Mouse (Mus musculus): ENCODE results near the gene Naa38. TPM values are rescaled to one million over a fixed set of nuclear protein-coding genes. Genes with fewer than 3 reads are reported as not detected.
A peak's percentile ranks its signal among the peaks of the same experiment; 100 is the strongest.

Naa38 gene
- 100 to 1,000 TPM; 100 to 116 TPM for total RNA-seq (2021)

DNA sequence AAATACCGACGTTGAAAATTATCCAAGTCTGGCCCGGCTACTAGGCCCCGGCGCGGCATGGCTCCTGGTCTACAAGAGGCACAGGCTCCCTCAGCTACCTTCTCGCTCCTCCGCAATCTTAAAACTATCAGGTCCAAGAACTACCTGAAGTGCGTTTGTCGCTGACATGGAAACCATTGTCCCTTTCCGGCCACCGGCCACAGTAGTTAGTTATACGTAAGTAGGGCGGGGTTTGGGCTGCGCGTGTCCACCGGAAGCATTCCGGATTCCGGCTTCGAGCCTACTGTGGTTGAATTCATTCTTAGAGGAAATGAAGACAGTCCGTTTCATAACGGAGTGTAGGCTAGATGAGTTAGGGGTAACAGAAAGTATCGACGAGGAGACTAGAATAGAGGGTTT, at the start of gene Naa38, which contains the start of gene Cyb5d1:
Gene Naa38 (plus strand): TSS at position 253 of the 399 bp plus-strand sequence.
Gene Cyb5d1 (minus strand): TSS at position 397 of the 399 bp plus-strand sequence.
- peak; percentile 73 to 74 for DNase-seq (ENCODE audit: extremely low spot score in 1 of 2, low spot score in 1 of 2)

DNA sequence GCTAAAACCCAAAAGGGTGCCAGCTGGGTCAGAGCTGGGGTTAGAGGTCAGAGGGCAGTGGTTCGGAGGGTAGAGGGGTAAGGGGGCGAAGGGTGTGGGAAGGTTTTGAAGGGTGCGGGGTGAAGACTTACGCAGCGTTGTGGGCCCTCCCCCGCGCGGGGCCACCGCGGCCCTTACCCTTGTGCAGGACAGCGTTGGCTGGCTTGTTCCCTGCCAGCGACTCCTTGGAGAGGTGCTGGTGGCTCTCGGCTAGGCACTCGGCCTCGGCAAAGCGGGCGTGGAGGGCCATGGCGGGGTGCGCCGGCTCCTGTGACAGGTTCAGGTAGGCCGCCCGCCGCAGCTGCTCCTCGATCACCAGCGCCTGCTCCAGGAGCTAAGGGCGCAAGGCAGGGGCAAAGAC, 48.8 kb upstream of the Naa38 start:
- no peak for DNase-seq (ENCODE audit: extremely low spot score in 1 of 2, low spot score in 1 of 2)

DNA sequence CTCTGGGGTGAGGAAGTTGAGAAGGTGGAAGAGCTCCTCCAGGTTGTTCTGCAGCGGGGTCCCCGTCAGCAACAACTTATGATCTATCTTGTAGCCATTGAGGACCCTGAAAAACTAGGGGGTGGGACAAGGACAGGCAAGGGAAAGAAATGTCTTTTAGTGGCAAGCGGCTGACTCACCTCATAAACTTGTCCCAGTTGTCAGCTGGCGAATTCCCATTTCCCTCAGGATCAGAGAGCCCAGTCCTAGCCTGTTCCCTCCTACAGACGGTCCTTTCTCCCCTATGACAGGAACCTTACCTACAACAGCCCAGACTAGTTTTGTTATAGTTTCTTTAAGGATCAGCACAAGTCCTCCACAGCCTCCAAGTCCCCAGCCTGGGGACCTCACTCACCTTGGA, 38.7 kb upstream of the Naa38 start:
- DNase-seq (ENCODE audit: extremely low spot score in 1 of 2, low spot score in 1 of 2) = no peak

DNA sequence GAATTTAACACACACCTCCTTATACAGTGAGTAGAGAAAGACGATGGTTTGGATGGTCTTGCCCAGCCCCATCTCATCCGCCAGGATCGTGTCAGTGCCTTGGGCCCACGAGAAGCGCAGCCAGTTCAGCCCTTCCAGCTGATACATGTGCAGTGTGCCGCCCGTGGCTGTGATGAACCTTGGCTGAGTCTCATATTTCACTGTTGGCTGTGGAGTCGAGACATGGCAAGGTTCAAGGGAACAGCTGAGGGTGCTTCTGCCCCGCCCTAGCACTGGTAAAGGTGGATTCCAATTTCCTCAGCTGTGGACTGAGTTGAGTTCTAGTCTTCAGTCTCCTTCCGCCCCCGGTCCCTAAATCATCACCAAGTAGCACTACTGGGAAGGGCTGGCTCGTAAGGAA, 37.6 kb upstream of the Naa38 start:
- DNase-seq (ENCODE audit: extremely low spot score in 1 of 2, low spot score in 1 of 2) = no peak

DNA sequence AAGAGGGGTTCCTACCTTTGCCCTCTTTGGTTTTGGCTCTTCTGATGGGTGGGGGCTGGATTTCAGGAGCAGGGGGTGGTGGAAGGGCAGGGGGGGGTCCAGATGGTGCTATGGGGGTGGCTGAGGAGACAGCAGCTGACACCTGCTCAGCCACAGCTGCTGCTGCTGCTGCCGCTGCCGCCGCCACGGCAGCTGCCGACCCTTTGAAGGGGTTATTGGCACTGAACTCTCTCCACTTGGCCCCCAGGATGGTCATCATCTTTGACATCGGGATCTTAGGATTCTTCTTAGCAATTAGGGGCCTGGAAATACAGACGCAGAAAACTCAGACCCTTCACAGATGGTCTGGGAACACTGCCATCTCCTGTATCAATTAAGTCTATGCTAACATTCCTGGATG, 33.3 kb upstream of the Naa38 start:
- DNase-seq (ENCODE audit: extremely low spot score in 1 of 2, low spot score in 1 of 2) = no peak

DNA sequence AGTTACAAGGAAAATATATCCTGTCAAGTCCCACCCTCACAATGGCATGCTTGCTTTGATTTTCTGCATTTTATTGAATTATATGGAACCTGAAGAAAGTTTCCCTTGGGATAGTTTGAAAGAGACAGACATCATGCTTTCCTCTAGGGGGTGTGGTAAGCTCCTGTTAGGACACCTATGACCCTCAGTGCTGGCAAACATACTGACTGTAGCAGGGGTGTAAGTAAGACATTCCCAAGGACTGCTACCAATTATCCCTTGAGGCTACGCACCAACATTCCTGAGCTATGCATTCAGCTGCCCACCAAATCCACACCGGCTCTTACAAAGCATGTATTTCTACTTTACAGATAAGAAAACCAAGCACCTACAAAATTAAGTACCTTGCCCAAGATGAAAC, 32.8 kb upstream of the Naa38 start:
- DNase-seq (ENCODE audit: extremely low spot score in 1 of 2, low spot score in 1 of 2) = no peak

DNA sequence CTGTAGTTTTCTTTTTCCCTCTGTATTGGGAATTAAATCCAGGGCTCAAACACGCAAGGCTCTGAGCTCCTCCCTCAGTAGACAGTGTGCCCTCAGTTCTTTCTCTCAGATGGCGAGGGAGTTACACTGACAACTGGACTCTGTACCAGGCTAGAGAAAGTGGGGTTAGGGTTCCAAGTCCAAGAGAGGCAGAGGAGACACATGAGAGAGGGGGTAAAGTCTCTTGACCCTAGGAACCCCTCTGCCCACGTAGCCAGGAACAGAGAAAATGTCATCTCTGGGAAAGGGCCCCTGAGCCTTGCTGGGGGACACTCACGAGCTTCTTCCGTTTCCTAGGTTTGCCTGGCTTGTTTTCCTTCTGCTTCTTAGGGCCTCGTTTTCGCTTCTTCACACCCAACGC, 30.9 kb upstream of the Naa38 start:
- DNase-seq (ENCODE audit: extremely low spot score in 1 of 2, low spot score in 1 of 2) = no peak

DNA sequence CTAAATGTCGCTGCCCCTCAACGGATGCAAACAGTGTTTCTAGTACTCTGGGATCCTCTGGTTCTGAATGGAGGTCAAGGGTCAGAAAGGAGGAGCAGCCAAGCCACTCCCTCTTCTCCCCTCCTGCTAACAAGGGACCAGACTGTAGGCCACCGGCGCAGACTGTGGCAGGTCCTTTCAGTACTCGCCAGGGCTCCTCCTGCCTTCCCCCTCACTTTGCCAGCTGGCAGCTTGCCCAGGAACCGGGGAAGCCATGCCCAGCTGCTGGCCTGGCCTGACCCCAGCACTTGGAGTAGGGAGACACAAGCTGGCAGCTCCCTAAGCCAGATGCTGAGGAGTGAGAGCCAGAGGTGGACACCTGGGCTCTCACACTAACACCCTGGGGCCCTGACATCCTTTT, 30.4 kb upstream of the Naa38 start:
- DNase-seq (ENCODE audit: extremely low spot score in 1 of 2, low spot score in 1 of 2) = peak; percentile 78 to 89

DNA sequence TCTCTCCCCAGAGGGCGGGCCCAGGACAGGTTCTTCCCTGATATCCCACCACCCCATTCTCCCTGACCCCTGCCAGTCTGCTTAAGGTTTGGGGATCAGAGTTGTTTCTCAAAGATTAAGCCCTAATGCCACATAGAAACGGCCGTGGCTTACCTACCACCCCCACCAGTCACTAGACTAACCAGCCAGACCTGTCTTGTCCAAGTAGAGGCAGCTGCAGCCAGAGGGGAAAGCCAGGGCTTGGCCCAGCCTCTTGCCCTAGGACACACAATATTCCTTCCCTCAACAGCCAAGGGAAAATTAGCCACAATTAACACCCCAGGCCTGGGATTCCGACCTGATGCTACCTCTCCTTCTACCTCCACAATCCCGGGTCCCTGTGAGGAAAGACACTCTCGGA, 29.6 kb upstream of the Naa38 start:
- no peak for DNase-seq (ENCODE audit: extremely low spot score in 1 of 2, low spot score in 1 of 2)

DNA sequence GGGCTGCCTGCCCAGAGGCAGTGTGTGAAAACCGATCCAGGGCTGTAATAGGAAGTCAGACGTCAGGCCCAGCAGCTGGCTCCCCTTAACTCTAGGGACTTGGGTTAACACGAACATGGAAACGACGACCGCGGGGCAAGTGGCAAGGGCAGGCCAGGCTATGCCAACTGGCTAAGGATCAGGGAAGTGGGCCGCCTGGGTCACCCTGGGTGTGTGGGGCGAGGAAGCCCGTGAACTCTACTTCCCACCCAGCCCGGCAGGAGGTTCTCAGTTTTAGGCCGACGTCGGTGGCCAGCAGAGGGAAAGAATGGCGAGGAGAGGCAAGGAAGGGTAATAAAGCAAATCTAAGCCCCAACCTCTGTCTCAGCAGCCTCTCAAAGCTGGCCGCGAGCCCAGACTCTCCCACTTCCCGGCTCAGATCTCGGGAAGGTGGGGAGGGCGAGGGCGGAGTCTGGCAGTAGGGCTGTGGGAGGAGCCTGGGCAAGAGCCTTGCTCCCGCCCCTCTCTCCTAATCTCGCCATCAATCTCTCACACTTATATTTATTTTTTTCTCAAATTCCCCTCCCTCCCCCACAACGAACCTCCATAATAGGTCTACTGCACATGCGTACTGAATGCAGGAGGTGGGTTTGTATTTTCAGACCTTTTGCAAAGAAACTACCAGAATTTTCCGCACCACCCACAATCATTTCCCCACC, 29.0 kb upstream of the Naa38 start:
- peak; percentile 86 to 93 for DNase-seq (ENCODE audit: extremely low spot score in 1 of 2, low spot score in 1 of 2)

DNA sequence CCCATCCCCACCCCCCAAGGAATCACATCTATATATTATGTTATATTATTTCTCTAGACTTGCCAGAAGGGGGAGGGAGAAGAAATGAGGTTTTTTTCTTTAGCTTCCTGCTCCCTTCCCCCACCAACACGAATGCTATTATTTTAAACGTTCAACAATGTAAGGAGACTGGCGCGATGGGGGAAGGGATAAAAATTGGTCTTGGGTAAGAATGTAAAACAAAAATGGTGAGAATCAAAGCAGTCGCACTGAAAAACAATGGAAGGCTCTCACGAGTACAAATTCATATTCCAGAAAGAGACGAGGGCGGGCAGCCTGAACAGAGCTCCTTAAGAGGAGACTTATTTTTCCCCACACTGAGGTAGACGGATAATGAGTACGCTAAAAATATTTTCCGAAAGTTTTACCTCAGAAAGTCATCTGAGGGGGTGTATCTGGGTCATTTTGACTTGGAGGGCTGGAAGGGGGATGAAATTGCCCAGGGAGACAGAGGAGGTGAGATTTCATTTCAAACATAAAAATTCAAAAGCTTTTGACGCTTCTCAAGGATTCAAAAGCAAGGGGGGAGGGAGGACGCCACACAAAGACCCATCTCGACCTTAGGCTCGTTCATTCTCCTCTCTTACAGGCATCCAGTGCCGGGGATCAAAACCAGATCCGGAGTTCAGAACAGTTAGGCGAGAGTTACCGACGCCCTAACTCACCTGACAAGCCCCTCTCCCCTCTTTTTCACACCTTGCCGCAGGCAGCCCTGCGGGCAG, 28.3 kb upstream of the Naa38 start:
- peak in 1 of 2 experiments; percentile 22 for DNase-seq (ENCODE audit: extremely low spot score in 1 of 2, low spot score in 1 of 2)

DNA sequence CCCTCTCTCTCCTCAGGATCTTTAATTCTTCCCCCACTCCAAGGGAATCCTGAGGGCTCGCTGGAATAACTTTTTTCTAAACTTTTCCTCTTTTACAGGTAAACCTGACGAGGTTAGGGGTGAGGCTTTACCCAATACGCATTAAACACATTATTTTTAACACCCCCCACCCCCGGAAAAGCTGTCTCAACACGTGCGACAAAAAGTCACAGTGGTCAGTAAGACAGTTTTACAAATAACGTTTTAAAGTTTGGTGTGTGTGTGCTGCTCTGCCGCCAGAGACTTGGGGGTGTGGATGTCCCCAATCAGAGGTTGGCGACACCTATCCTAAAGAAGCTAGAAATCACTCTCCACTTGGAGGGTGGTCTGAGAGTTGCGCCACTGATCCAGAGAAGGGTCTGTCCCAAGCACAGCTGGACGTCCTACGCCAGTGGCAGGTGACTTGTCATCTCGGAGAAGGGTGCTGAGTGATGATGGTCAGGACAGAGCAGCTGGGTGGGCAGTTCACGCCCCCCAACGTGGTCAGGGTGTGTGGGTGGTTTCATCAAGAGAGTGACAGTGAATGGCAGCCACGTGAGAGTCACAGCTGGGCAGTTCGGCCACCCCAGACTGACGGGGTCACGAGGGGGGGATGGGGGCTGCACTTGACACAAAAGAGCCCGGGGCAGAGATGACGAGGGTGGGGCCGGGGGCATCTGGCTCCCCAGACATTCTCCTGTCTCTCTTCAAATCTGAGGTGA, 27.5 kb upstream of the Naa38 start:
- DNase-seq (ENCODE audit: extremely low spot score in 1 of 2, low spot score in 1 of 2) = no peak

DNA sequence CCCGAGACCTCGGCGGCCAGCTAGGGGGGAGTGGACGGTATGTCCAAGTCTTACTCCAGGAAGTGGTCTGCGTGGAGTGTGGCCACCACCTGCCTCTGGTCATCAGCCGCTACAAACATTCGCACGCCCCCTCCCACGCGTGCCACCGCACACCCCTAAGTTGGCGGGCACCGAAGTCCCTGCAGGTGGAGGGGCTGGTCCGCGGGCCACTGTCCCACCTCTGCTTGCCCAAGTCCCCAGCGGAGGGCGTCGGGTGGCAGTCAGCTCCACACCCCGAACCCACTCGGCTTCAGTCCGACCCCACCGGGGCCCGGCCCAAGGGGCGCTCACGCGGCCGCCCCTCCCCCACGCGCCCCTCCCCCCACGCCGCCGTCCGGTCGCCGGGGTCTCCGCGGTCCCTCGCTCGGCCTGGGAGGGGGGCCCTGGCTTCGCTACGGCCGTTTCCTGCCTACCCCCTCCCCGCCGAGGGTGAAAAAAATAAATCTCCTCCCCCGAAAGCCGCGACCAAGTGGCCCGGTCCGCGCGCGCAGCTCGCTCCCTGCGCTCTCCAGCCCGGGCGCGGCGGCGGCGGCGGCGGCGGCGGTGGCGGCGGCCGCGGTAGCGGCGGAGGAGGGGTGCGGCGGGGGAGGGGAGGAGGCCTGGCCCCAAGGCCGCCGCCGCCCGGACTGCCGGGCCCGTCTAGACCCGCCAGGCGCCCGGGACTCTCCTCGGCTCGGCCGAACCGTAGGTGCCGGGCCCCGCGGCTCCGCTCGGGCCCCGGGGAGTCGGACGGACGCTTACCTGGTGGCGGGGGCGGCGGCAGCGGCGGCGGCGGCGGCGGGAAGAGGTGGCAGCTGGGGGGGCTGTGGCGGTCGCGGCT, 26.7 kb upstream of the Naa38 start:
- DNase-seq (ENCODE audit: extremely low spot score in 1 of 2, low spot score in 1 of 2) = peak in 1 of 2 experiments; percentile 39

DNA sequence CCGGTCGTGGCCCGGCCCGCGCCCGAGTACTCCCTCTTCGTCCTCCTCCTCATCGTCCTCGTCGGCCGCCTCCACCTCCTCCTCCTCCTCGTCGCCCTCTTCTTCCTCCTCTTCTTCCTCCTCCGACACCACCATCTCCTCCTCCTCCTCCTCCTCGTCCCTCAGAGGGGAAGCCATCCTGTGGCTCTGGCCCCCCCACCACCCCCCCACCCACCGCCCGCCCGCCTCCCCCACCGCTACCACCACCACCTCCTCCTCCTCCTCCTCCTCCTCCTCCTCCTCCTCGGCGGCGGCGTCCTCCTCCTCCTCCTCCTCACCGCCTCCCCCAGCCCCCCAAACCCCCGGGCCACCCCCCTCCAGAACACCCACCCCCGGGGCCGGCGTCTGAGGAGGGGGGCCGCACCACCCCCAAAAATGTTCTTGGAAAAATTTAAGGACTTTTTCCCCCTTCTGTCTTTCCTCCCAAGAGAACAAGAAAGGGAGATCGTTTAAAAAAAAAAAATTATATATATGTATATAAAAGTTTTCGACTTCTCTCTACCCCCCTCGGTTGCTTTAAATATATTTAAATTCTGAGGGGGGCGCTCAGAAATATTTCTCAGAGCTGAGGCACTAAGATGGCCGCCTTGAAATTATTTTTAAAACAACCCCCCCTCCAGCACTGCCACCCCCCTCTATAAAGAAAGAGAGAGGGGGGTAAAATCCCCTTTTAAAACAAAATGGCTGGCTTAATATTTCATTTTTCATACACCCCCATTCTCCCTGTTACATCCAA, 25.9 kb upstream of the Naa38 start, which contains the start of gene Chd3:
Gene Chd3 (minus strand): TSS at position 192 of the 775 bp plus-strand sequence.
- no peak for DNase-seq (ENCODE audit: extremely low spot score in 1 of 2, low spot score in 1 of 2)

DNA sequence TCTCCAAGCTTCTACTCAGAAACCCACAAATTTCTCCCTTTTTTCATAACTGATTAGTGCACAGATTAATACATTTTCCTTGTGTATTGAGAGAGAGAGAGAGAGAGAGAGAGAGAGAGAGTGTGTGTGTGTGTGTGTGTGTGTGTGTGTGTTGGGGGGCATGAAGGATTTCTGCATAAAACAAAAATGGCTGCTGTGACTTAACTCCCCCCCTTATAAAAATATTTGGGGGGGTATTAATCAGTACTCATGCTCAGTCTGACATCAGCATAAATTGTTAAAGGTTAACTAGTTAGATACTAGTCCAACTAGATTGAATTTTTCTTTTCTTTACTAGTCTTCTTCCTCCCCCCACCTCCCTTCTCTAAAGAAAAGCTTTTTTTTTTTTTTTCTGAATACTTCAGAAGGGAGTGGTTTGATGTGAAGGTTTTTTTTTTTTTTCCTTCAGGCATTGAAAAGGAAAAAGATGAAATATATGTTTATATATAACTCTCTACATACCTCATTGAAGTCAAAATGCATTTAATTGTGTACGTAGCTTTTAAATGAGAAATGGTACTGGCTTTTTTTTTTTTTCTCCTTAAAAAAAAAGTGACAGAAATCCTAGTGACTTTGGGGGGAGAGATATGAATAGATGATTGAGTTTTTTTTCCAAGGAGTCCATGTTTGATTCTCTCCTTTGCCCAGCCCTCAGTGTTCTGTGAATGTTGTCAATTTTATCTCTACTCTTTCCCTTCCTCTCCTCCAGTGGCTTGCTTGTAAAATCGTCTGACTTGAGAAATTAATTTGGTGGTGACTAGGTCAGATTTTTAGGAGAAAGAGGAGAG, 25.1 kb upstream of the Naa38 start:
- DNase-seq (ENCODE audit: extremely low spot score in 1 of 2, low spot score in 1 of 2) = no peak

DNA sequence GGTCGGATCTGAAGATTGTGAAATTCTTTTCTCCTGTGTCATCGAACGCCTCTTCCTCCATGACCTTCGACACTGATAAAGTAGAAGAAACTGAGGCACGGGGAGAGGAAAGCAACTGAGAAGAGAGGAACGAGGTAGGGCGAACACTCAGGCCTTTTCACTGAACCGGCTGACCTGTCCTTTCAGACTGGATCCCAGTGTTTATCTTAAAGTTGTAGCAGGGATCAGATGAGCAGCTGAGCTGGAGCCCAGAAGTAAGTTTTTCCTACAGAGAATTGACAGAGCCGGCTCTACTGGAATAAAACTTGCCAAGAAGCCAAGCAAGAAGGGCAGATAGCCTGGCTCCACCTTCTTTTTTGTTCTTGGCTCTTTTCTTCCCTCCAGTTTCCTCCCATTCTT, 24.5 kb upstream of the Naa38 start:
- DNase-seq (ENCODE audit: extremely low spot score in 1 of 2, low spot score in 1 of 2) = no peak

DNA sequence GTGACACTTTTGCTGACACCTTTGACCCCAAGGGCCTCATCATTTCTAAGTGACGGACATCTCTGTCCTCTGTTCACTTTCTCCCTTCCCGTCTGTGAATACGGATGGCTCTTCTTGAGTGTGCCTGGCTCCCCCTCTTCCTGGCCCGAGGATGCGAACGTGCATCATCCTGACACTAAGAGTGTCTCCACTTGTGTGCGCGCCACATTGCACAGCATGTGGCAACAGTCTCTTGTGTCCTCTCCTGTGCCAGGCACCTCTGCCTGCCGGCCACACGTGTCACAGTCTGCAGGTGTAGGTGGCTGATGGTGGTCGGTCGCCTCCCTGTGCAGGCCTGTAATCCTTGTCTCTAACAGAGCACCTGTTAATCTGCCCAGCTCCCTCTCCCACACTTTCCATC, 23.7 kb upstream of the Naa38 start:
- no peak for DNase-seq (ENCODE audit: extremely low spot score in 1 of 2, low spot score in 1 of 2)

DNA sequence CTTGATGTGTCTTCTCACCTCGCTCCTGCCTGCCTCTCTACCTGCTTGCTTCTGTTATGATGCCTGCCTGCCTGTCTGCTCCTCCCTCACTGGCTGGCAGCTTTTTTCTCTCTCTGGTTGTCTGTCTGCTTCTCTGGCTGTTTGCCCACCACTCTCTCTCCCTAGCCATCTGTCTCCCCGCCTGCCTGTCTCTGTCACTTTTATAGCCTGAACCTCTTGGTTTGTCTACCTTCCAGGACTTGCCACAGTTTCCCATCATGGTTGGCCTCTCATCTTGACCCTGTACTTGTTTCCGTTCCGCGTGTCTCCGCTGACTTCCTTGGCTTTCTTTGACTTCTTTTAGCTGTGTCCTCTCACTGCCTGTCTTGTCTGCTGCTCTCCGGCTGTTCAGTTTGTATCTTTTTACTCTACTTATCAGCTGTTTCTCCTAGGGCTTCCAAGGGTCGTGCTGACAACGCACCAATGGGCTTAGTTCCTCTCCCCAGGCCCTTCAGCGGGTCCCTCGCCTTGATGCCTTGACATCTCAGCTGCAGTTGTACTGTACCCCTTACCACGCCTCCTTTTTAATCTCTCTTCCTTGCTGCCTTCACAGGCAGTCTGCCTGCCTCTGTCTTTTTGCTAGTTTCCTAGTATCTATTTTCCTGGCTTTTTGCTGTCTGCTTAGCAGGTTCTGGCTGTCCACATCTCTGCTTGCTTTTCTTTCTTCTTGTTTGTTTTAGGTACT, 23.1 kb upstream of the Naa38 start:
- DNase-seq (ENCODE audit: extremely low spot score in 1 of 2, low spot score in 1 of 2) = peak; percentile 61 to 73

All from layer of hippocampus, postnatal 25 days (tissue).